ENCODE assay signal across 9 mouse cellular contexts in the genomic region with DNA sequence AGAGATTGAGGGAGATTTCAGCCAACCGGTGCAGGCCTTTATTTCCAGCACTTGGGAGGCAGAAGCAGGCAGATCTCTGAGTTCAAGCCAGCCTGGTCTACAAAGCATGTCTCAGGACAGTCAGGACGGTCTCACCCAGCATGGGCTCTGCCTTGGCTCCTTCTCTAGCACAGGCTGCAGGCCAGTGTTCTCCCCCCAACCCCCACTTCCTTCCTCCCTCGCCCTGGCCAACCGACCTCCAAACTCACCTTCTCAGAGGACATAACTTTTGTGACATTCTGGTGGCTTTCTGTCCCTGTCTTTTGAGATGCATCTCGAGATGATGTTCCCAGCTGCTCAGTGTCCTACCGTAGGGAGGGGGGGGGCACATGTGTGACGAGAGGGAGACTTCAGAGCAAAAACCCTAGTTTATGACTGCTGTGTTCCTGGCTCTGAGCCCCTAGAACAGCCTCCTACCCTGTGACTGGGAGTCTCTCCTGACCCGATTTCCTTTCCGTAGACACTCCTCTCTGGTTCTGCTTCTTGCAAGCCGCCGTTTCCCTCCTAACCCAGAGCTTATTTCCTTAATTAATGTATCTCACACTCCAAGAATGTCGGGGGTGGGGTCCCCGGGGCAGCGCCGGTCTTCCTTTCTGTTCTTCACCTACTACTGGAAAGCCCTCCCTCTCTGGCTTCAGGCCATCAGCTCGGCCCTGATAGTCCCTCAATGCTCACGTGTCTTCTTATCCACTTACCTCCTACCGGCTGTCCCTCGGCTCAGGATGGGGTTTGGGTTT. TPM values are rescaled to one million over a fixed set of nuclear protein-coding genes. Genes with fewer than 3 reads are reported as not detected.
A peak's percentile ranks its signal among the peaks of the same experiment; 100 is the strongest.
DNase-seq lines count a peak whose midpoint lies in the region; ATAC-seq lines count a peak whose summit lies in the region.
"Had no signal": no experiment of that assay in that cellular context is flagged by ENCODE, and none has a peak within 500 bp of the region (broad histone marks: within the 10 kb centered on the region; RNA-seq: fewer than 3 reads in every experiment).

No protein-coding gene starts in this region.

- H3K4me1 ChIP-seq in midbrain, embryonic 11.5 days (ENCODE audit: control insufficient read depth, insufficient read depth, low read length) = no peaks in the 10 kb centered on the region
- H3K4me1 ChIP-seq in midbrain, embryonic 14.5 days (ENCODE audit: control insufficient read depth, insufficient read depth, low read length) = no peaks in the 10 kb centered on the region
- peaks cover 13% of the 10 kb centered on the region for H3K4me1 ChIP-seq in heart, embryonic 15.5 days (replicated peaks)
- peaks cover 8% of the 10 kb centered on the region; the same call in 1 of the 2 replicates for H3K4me1 ChIP-seq in limb, embryonic 12.5 days (replicated peaks)
- H3K4me1 ChIP-seq in stomach, embryonic 16.5 days (ENCODE audit: control insufficient read depth, insufficient read depth, low read length) = peaks cover 4% of the 10 kb centered on the region

- DNase-seq in midbrain, embryonic 11.5 days (ENCODE audit: low spot score, missing footprints) = peak; percentile 83
- DNase-seq in midbrain, embryonic 14.5 days = no peak
- no peak for DNase-seq in frontal cortex, postnatal 10 days (ENCODE audit: low spot score in 2 of 2)
- DNase-seq in cerebellum, postnatal 4 days (ENCODE audit: low spot score in 2 of 2) = no peak
- no peak for DNase-seq in thymus, postnatal 4 days

- ATAC-seq in midbrain, embryonic 11.5 days (ENCODE audit: low FRiP score) = no peak
- no peak for ATAC-seq in midbrain, embryonic 14.5 days (ENCODE audit: low FRiP score, low TSS enrichment)
- ATAC-seq in heart, embryonic 15.5 days (replicated peaks; ENCODE audit: insufficient number of reproducible peaks, insufficient read depth, low FRiP score, low read depth) = peak; percentile 84
- no peak for ATAC-seq in limb, embryonic 12.5 days (ENCODE audit: insufficient number of reproducible peaks, insufficient read depth, low FRiP score, low TSS enrichment, low read depth)
- ATAC-seq in stomach, embryonic 16.5 days (ENCODE audit: insufficient read depth, low FRiP score) = peak; percentile 68; the same call in 1 of the 2 replicates

- H3K9ac ChIP-seq in midbrain, embryonic 11.5 days (ENCODE audit: low read length) = no peak overlapping the region
- no peak overlapping the region for H3K9ac ChIP-seq in midbrain, embryonic 14.5 days (replicated peaks; ENCODE audit: low read length)
- H3K9ac ChIP-seq in heart, embryonic 15.5 days = peak overlapping the region; percentile 25; the same call in 1 of the 2 replicates
- peak overlapping the region; percentile 37 for H3K9ac ChIP-seq in limb, embryonic 12.5 days (replicated peaks)
- peak overlapping the region; percentile 60 for H3K9ac ChIP-seq in stomach, embryonic 16.5 days (ENCODE audit: low read length)

- no peak overlapping the region for H3K27ac ChIP-seq in midbrain, embryonic 11.5 days (ENCODE audit: low read depth, low read length)
- H3K27ac ChIP-seq in midbrain, embryonic 14.5 days (replicated peaks; ENCODE audit: low read depth, low read length) = no peak overlapping the region
- H3K27ac ChIP-seq in heart, embryonic 15.5 days = peak overlapping the region; percentile 77
- H3K27ac ChIP-seq in limb, embryonic 12.5 days = no peak overlapping the region
- H3K27ac ChIP-seq in stomach, embryonic 16.5 days (ENCODE audit: low read length) = peak overlapping the region; percentile 42

- no peak overlapping the region for H3K4me2 ChIP-seq in midbrain, embryonic 11.5 days
- no peak overlapping the region for H3K4me2 ChIP-seq in midbrain, embryonic 14.5 days (ENCODE audit: low read length)
- H3K4me2 ChIP-seq in heart, embryonic 15.5 days = peak overlapping the region; percentile 77
- H3K4me2 ChIP-seq in limb, embryonic 12.5 days = peak overlapping the region; percentile 49
- peak overlapping the region; percentile 53 for H3K4me2 ChIP-seq in stomach, embryonic 16.5 days (ENCODE audit: low read depth, low read length)

- WGBS in midbrain, embryonic 11.5 days = 43% methylated on average over 19 of the region's 19 CpGs
- 48% methylated on average over 19 of the region's 19 CpGs for WGBS in midbrain, embryonic 14.5 days
- WGBS in heart, embryonic 15.5 days = 13% methylated on average over 19 of the region's 19 CpGs
- 34% methylated on average over 19 of the region's 19 CpGs for WGBS in limb, embryonic 12.5 days
- 23% methylated on average over 19 of the region's 19 CpGs for WGBS in stomach, embryonic 16.5 days

- H3K36me3 ChIP-seq in midbrain, embryonic 11.5 days (ENCODE audit: control insufficient read depth, insufficient read depth, low read length) = no peaks in the 10 kb centered on the region
- H3K36me3 ChIP-seq in midbrain, embryonic 14.5 days (ENCODE audit: control insufficient read depth, insufficient read depth, low read length) = no peaks in the 10 kb centered on the region
- no peaks in the 10 kb centered on the region for H3K36me3 ChIP-seq in heart, embryonic 15.5 days
- H3K36me3 ChIP-seq in limb, embryonic 12.5 days = no peaks in the 10 kb centered on the region
- H3K36me3 ChIP-seq in stomach, embryonic 16.5 days (ENCODE audit: control insufficient read depth, insufficient read depth, low read length) = no peaks in the 10 kb centered on the region

- H3K4me3 ChIP-seq in midbrain, embryonic 11.5 days (ENCODE audit: low read depth, low read length) = no peak overlapping the region
- H3K4me3 ChIP-seq in midbrain, embryonic 14.5 days (replicated peaks; ENCODE audit: low read depth, low read length) = no peak overlapping the region
- H3K4me3 ChIP-seq in heart, embryonic 15.5 days = peak overlapping the region; percentile 44
- H3K4me3 ChIP-seq in limb, embryonic 12.5 days (replicated peaks) = peak overlapping the region; percentile 21
- peak overlapping the region; percentile 39 for H3K4me3 ChIP-seq in stomach, embryonic 16.5 days (replicated peaks; ENCODE audit: low read length)

- H3K9me3 ChIP-seq in midbrain, embryonic 11.5 days (ENCODE audit: control insufficient read depth, low read length) = no peaks in the 10 kb centered on the region
- H3K9me3 ChIP-seq in midbrain, embryonic 14.5 days (ENCODE audit: control insufficient read depth, low read length) = no peaks in the 10 kb centered on the region
- no peaks in the 10 kb centered on the region for H3K9me3 ChIP-seq in heart, embryonic 15.5 days (replicated peaks)
- H3K9me3 ChIP-seq in limb, embryonic 12.5 days = peaks cover 8% of the 10 kb centered on the region; the same call in 1 of the 2 replicates
- no peaks in the 10 kb centered on the region for H3K9me3 ChIP-seq in stomach, embryonic 16.5 days (replicated peaks; ENCODE audit: control insufficient read depth, low read length)

- 0 out of 2 replicates have a peak, but pooled peaks cover 2% of the 10 kb centered on the region for H3K27me3 ChIP-seq in midbrain, embryonic 11.5 days (ENCODE audit: control insufficient read depth, insufficient read depth, low read length)
- peaks cover 12% of the 10 kb centered on the region; the same call in 1 of the 2 replicates for H3K27me3 ChIP-seq in midbrain, embryonic 14.5 days (ENCODE audit: control insufficient read depth, insufficient read depth, low read length)
- H3K27me3 ChIP-seq in heart, embryonic 15.5 days = peaks cover 12% of the 10 kb centered on the region; the same call in 1 of the 2 replicates
- H3K27me3 ChIP-seq in limb, embryonic 12.5 days = peaks cover 45% of the 10 kb centered on the region
- peaks cover 5% of the 10 kb centered on the region; the same call in 1 of the 2 replicates for H3K27me3 ChIP-seq in stomach, embryonic 16.5 days (ENCODE audit: control insufficient read depth, insufficient read depth, low read length)

RNA-seq across cellular contexts. Expression of a gene that starts 27.8 kb away (rescaled TPM):
- not detected in 2 replicates for polyA plus RNA-seq in midbrain, embryonic 11.5 days (2014; fragmentation: Nextera tagmentation; extraction: Ambion mirVana)
- polyA plus RNA-seq in midbrain, embryonic 14.5 days (2014; fragmentation: Nextera tagmentation; extraction: Ambion mirVana) = 0.49 and 0.65 TPM in 2 replicates
- polyA plus RNA-seq in heart, embryonic 15.5 days (2015; fragmentation: Nextera tagmentation; extraction: Ambion mirVana) = not detected in 2 replicates
- polyA plus RNA-seq in limb, embryonic 12.5 days (2016; fragmentation: Nextera tagmentation; extraction: Ambion mirVana) = 2.8 and 3.1 TPM in 2 replicates
- not detected in 2 replicates for polyA plus RNA-seq in stomach, embryonic 16.5 days (2015; fragmentation: Nextera tagmentation; extraction: Ambion mirVana)

RNA-seq across cellular contexts. Expression of a gene that starts 57.4 kb away (rescaled TPM):
- 0.27 and 0.32 TPM in 2 replicates for polyA plus RNA-seq in midbrain, embryonic 11.5 days (2014; fragmentation: Nextera tagmentation; extraction: Ambion mirVana)
- polyA plus RNA-seq in midbrain, embryonic 14.5 days (2014; fragmentation: Nextera tagmentation; extraction: Ambion mirVana) = not detected in 2 replicates
- polyA plus RNA-seq in heart, embryonic 15.5 days (2015; fragmentation: Nextera tagmentation; extraction: Ambion mirVana) = 0.28 and 0.40 TPM in 2 replicates
- polyA plus RNA-seq in limb, embryonic 12.5 days (2016; fragmentation: Nextera tagmentation; extraction: Ambion mirVana) = 0.39 and 0.63 TPM in 2 replicates
- 1.1 and 3.5 TPM in 2 replicates for polyA plus RNA-seq in stomach, embryonic 16.5 days (2015; fragmentation: Nextera tagmentation; extraction: Ambion mirVana)
- polyA plus RNA-seq: neural tube, embryonic 14.5 days had no signal

Comparison
In these comparisons a context has a peak if more than half of its experiments do, and no peak if none do; other contexts are left out.
1. ATAC-seq: peak in heart, embryonic 15.5 days (single experiment) and stomach, embryonic 16.5 days (single experiment); none in midbrain, embryonic 11.5 days (single experiment), midbrain, embryonic 14.5 days (single experiment) and limb, embryonic 12.5 days (single experiment).
2. H3K27ac ChIP-seq: peak in heart, embryonic 15.5 days (single experiment) and stomach, embryonic 16.5 days (single experiment); none in midbrain, embryonic 11.5 days (single experiment), midbrain, embryonic 14.5 days (single experiment) and limb, embryonic 12.5 days (single experiment).
3. H3K4me2 ChIP-seq: peak in heart, embryonic 15.5 days (single experiment), limb, embryonic 12.5 days (single experiment) and stomach, embryonic 16.5 days (single experiment); none in midbrain, embryonic 11.5 days (single experiment) and midbrain, embryonic 14.5 days (single experiment).
4. H3K4me3 ChIP-seq: peak in heart, embryonic 15.5 days (single experiment), limb, embryonic 12.5 days (single experiment) and stomach, embryonic 16.5 days (single experiment); none in midbrain, embryonic 11.5 days (single experiment) and midbrain, embryonic 14.5 days (single experiment).
5. H3K9ac ChIP-seq: peak in heart, embryonic 15.5 days (single experiment), limb, embryonic 12.5 days (single experiment) and stomach, embryonic 16.5 days (single experiment); none in midbrain, embryonic 11.5 days (single experiment) and midbrain, embryonic 14.5 days (single experiment).